Mouse (Mus musculus): Measurements from ENCODE around the gene Gm21976. TPM values are rescaled to one million over a fixed set of nuclear protein-coding genes. Genes with fewer than 3 reads are reported as not detected.

Gm21976 gene
- not detected for total RNA-seq (2023)

GRCm38 (mm10) chr13:98279686-98280085 lies at the start of gene Gm21976:
Gene Gm21976 (plus strand): TSS chr13:98279887.

GRCm38 (mm10) chr13:98262636-98263457 lies 16.8 kb upstream of the Gm21976 start, which contains the start of the genes Utp15 and Ankra2:
Gene Utp15 (minus strand): TSS chr13:98263041.
Gene Ankra2 (plus strand): TSS chr13:98263074.

GRCm38 (mm10) chr13:98316480-98317245 lies 37.0 kb downstream of the Gm21976 start, which contains the start of gene Btf3:
Gene Btf3 (minus strand): TSS chr13:98317006.

GRCm38 (mm10) chr13:98354090-98354801 lies 74.6 kb downstream of the Gm21976 start, which contains the start of gene Foxd1:
Gene Foxd1 (plus strand): TSS chr13:98354242.

Other genes with a start within 250 kb of the Gm21976 start
- gene Arhgef28, start 73.4 kb upstream of the Gm21976 start, total RNA-seq (2023) = not detected
- gene Utp15, start 16.8 kb upstream of the Gm21976 start, total RNA-seq (2023) = 10 to 100 TPM; 25.8 to 26.6 TPM
- 10 to 100 TPM; 22.9 to 25.4 TPM for gene Ankra2, start 16.8 kb upstream of the Gm21976 start, total RNA-seq (2023)
- gene Btf3, start 37.1 kb downstream of the Gm21976 start, total RNA-seq (2023) = 100 to 1,000 TPM; 384 to 401 TPM
- gene Foxd1, start 74.4 kb downstream of the Gm21976 start, total RNA-seq (2023) = not detected
- gene Gm10320, start 212.1 kb downstream of the Gm21976 start, total RNA-seq (2023) = not detected

Data from monocyte, adult 59 days (primary cell).